Mouse (Mus musculus): ENCODE measurements around the gene Gm45785. TPM values are rescaled to one million over a fixed set of nuclear protein-coding genes. Genes with fewer than 3 reads are reported as not detected.

Gene Gm45785
- polyA plus RNA-seq, 1 experiment from 2014 or later: not detected

GRCm38 (mm10) chr7:140836243-140837115 lies 19.7 kb downstream of the Gm45785 start:
- Histone ChIP-seq H3K36me3 (ENCODE audit: control insufficient read depth, insufficient read depth, low read length) (no peaks in the 10 kb centered on the region), H3K27me3 (ENCODE audit: control insufficient read depth, insufficient read depth, low read depth, low read length) (no peaks in the 10 kb centered on the region), H3K4me2 (ENCODE audit: low read depth, low read length) (no peak overlapping the region), H3K4me1 (replicated peaks; ENCODE audit: control insufficient read depth, insufficient read depth, low read length) (no peaks in the 10 kb centered on the region; the same call in 1 of the 2 replicates), H3K27ac (ENCODE audit: low read length) (no peak overlapping the region), H3K9me3 (ENCODE audit: control insufficient read depth, low read length) (no peaks in the 10 kb centered on the region), H3K4me3 (ENCODE audit: low read length) (no peak overlapping the region), H3K9ac (ENCODE audit: low read length) (no peak overlapping the region)
- 69% methylated on average over 9 of the region's 9 CpGs for WGBS
- no peak for ATAC-seq (ENCODE audit: low read depth)

DNA sequence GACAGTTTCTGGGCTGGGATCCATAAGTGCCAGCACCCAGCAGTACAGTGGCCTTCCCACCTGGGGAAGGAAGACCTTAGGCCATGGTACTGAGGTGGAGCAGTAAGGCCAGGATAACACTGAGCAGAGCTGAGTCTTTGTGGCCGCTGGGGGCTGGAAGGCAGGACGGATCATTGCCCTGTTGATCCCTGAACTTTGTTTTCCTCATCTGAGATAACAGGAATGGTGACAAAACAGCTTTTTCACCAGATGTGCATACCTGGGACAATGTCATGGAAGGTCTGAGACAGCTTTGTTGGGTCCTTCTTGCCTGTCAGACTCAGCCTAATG lies 20.4 kb downstream of the Gm45785 start:
- Histone ChIP-seq H3K36me3 (ENCODE audit: control insufficient read depth, insufficient read depth, low read length) (no peaks in the 10 kb centered on the region), H3K9ac (ENCODE audit: low read length) (no peak overlapping the region; the same call in 1 of the 2 replicates), H3K4me1 (replicated peaks; ENCODE audit: control insufficient read depth, insufficient read depth, low read length) (no peaks in the 10 kb centered on the region), H3K4me3 (ENCODE audit: low read length) (no peak overlapping the region), H3K27me3 (ENCODE audit: control insufficient read depth, insufficient read depth, low read depth, low read length) (no peaks in the 10 kb centered on the region), H3K27ac (ENCODE audit: low read length) (no peak overlapping the region), H3K9me3 (ENCODE audit: control insufficient read depth, low read length) (no peaks in the 10 kb centered on the region), H3K4me2 (ENCODE audit: low read depth, low read length) (peak overlapping the region; percentile 30)
- 0 out of 2 replicates have a peak, but pooled peaks have one; percentile 23 for ATAC-seq (ENCODE audit: low read depth)
- 58% methylated on average over 2 of the region's 2 CpGs for WGBS

DNA sequence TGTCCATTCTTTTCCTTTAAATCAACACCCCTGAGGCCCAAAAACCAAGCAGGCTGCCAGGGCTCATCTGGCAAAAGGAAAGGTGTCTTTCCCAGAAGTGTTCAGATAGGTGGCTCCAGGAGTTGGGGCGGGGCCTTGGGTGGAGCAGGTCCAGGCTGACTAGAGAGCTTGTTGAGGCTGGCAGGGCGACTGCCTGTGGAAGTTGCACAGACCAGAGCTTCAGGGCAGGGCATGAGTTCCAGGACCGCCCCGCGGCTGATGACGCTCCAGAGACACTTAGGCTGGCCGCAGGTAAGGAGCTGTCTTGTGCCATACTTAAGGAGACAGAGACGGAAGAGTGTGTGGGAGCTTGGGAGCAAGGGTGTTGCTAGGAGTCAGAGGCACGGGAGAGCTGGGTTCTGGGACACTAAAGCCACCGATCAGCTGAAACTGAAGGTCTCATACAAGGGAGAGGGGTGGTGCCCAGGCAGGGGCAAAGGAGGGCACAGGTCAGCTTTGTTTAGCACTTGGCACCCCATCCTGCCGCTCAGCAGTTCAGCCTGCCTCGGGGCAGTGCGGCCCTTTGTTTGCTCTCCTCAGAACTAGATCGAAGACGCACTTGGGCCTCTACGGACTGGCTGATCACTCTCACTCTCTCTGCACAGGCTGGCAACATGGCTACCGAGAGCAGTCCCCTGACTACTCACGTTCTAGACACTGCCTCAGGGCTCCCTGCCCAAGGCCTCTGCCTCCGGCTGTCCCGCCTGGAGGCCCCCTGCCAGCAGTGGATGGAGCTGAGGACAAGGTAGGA lies 21.0 kb downstream of the Gm45785 start, which contains the start of gene Urah:
Gene Urah (plus strand): TSS at position 51 of the 790 bp plus-strand sequence.
- Histone ChIP-seq H3K27me3 (ENCODE audit: control insufficient read depth, insufficient read depth, low read depth, low read length) (no peaks in the 10 kb centered on the region), H3K4me1 (replicated peaks; ENCODE audit: control insufficient read depth, insufficient read depth, low read length) (no peaks in the 10 kb centered on the region), H3K9me3 (ENCODE audit: control insufficient read depth, low read length) (no peaks in the 10 kb centered on the region), H3K9ac (ENCODE audit: low read length) (peak within 1 kb of the TSS; percentile 9; the same call in 1 of the 2 replicates), H3K4me3 (ENCODE audit: low read length) (peak within 1 kb of the TSS; percentile 9; the same call in 1 of the 2 replicates), H3K36me3 (ENCODE audit: control insufficient read depth, insufficient read depth, low read length) (no peaks in the 10 kb centered on the region), H3K27ac (ENCODE audit: low read length) (no peak within 1 kb of the TSS), H3K4me2 (ENCODE audit: low read depth, low read length) (peak within 1 kb of the TSS; percentile 30)
- 32% methylated on average over 20 of the region's 20 CpGs for WGBS
- peak; percentile 82 for ATAC-seq (ENCODE audit: low read depth)

- H3K27ac ChIP-seq (ENCODE audit: low read length): no peak overlapping the region
Measured at GRCm38 (mm10) chr7:140833341-140833740, 22.8 kb downstream of the Gm45785 start.

DNA sequence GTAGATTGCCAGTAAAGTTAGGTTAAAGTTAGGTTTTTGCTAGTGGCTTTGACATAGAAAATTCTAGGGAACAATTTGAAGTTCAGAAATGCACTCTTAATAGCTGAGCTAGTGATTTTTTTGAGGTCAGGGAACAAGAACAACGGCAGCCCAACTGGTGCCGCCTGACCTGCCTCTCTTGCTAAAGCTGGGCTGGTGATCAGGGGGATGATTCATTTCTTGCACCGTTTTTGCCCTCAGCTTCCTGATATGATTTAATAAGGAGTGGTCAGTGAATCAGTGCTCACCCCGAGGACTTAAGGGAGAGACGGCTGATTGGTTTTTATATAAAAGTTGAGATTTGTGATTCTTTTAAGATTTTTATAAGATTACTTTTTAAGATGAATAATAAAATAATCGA lies 24.7 kb downstream of the Gm45785 start:
- ATAC-seq (ENCODE audit: low read depth): no peak

More at GRCm38 (mm10) chr7:140833341-140833740, 22.8 kb downstream of the Gm45785 start:
- H3K4me3 ChIP-seq (ENCODE audit: low read length): no peak overlapping the region
- no peak overlapping the region for H3K4me2 ChIP-seq (ENCODE audit: low read depth, low read length)
- no peak overlapping the region for H3K9ac ChIP-seq (ENCODE audit: low read length)
- H3K27me3 ChIP-seq (ENCODE audit: control insufficient read depth, insufficient read depth, low read depth, low read length): no peaks in the 10 kb centered on the region
- ATAC-seq (ENCODE audit: low read depth): no peak
- 79% methylated on average over 4 of the region's 4 CpGs for WGBS
- H3K36me3 ChIP-seq (ENCODE audit: control insufficient read depth, insufficient read depth, low read length): no peaks in the 10 kb centered on the region
- H3K4me1 ChIP-seq (replicated peaks; ENCODE audit: control insufficient read depth, insufficient read depth, low read length): no peaks in the 10 kb centered on the region
- H3K9me3 ChIP-seq (ENCODE audit: control insufficient read depth, low read length): no peaks in the 10 kb centered on the region

DNA sequence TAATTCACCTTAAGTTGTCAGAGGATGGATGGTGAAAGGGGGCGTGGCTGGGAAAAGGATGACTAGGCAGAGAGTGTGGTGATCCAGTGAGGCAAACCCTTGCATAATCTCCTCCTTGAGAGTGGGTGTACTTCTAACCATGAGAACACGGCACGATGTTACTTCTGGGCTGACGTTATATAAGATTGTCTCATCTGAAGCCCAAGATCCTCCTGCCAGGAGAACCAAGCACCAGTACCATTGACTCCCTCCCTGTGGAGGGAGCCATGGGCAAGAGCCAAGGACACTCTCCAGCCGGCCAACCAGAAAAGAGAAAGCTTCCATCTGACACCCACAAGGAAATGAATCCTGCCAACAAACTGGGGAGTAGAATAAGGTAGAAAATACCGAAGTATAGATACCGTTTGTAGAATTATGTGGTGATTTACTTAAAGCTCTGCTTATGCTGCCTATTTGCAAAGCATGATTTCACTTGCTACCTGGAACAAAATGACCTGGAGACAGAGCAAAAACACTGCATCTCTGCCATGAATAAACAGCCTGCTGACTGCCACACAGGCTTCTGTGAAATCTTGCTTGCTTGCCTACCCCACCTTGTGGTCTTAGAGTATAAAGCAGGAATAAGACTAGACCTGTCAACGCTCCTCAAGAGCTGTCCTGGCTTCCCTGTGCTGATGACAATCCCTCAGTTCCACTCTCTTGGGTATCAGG lies 27.8 kb downstream of the Gm45785 start:
- Histone ChIP-seq H3K9me3 (ENCODE audit: control insufficient read depth, low read length) (no peaks in the 10 kb centered on the region), H3K27me3 (ENCODE audit: control insufficient read depth, insufficient read depth, low read depth, low read length) (no peaks in the 10 kb centered on the region), H3K9ac (ENCODE audit: low read length) (no peak overlapping the region), H3K27ac (ENCODE audit: low read length) (no peak overlapping the region), H3K4me1 (replicated peaks; ENCODE audit: control insufficient read depth, insufficient read depth, low read length) (no peaks in the 10 kb centered on the region), H3K4me2 (ENCODE audit: low read depth, low read length) (no peak overlapping the region), H3K4me3 (ENCODE audit: low read length) (no peak overlapping the region), H3K36me3 (ENCODE audit: control insufficient read depth, insufficient read depth, low read length) (no peaks in the 10 kb centered on the region)
- ATAC-seq (ENCODE audit: low read depth): no peak
- WGBS: 18% methylated on average over 8 of the region's 8 CpGs

More for the DNA sequence above, 24.7 kb downstream of the Gm45785 start:
- Histone ChIP-seq H3K9me3 (ENCODE audit: control insufficient read depth, low read length) (no peaks in the 10 kb centered on the region), H3K36me3 (ENCODE audit: control insufficient read depth, insufficient read depth, low read length) (no peaks in the 10 kb centered on the region), H3K27me3 (ENCODE audit: control insufficient read depth, insufficient read depth, low read depth, low read length) (no peaks in the 10 kb centered on the region), H3K9ac (ENCODE audit: low read length) (no peak overlapping the region), H3K4me1 (replicated peaks; ENCODE audit: control insufficient read depth, insufficient read depth, low read length) (no peaks in the 10 kb centered on the region), H3K4me2 (ENCODE audit: low read depth, low read length) (no peak overlapping the region), H3K27ac (ENCODE audit: low read length) (no peak overlapping the region), H3K4me3 (ENCODE audit: low read length) (no peak overlapping the region)
- 54% methylated on average over 6 of the region's 6 CpGs for WGBS

GRCm38 (mm10) chr7:140822731-140823130 lies 33.4 kb downstream of the Gm45785 start:
- no peak overlapping the region for H3K9ac ChIP-seq (ENCODE audit: low read length)
- no peak overlapping the region for H3K4me2 ChIP-seq (ENCODE audit: low read depth, low read length)
- 87% methylated on average over 4 of the region's 4 CpGs for WGBS
- no peaks in the 10 kb centered on the region; the same call in 1 of the 2 replicates for H3K4me1 ChIP-seq (replicated peaks; ENCODE audit: control insufficient read depth, insufficient read depth, low read length)
- no peak overlapping the region for H3K27ac ChIP-seq (ENCODE audit: low read length)
- no peaks in the 10 kb centered on the region for H3K9me3 ChIP-seq (ENCODE audit: control insufficient read depth, low read length)
- no peak for ATAC-seq (ENCODE audit: low read depth)
- no peaks in the 10 kb centered on the region for H3K27me3 ChIP-seq (ENCODE audit: control insufficient read depth, insufficient read depth, low read depth, low read length)
- no peak overlapping the region for H3K4me3 ChIP-seq (ENCODE audit: low read length)
- no peaks in the 10 kb centered on the region for H3K36me3 ChIP-seq (ENCODE audit: control insufficient read depth, insufficient read depth, low read length)

DNA sequence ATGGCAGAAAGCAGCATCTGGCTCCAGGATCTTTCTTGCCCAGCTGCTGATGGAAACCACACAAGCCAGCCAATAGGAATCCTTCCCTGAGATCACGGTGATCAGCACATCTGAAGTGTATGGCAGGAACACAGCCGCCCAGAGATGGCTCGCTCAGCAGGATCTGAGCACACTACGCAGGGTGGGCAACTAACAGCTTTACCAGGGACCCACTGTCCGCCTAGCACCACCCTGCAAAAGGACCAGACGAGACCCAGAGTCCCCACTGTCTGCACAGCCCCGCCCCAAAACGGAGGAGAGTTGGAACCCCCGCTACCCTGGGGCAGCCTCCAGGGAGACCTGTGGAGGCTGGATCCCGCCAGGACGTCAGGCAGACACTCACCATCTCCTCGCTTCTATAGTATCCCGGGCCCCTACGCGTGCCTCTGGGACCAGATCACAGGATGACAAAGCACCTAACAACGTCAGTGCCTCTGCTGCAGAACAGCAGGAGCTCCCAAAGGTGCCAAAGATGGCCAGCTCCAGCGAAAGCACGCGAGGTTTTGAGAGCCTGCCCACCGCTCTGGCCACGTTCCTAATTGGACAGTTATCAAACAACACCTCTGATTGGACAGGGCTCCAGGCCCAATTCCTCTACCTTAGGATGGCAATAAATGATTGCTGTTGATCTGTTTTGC lies 34.3 kb downstream of the Gm45785 start, which contains the start of gene Zfp941:
Gene Zfp941 (minus strand): TSS at position 526 of the 677 bp plus-strand sequence.
- Histone ChIP-seq H3K27ac (ENCODE audit: low read length) (no peak within 1 kb of the TSS), H3K9me3 (ENCODE audit: control insufficient read depth, low read length) (no peaks in the 10 kb centered on the region), H3K27me3 (ENCODE audit: control insufficient read depth, insufficient read depth, low read depth, low read length) (no peaks in the 10 kb centered on the region), H3K4me1 (replicated peaks; ENCODE audit: control insufficient read depth, insufficient read depth, low read length) (no peaks in the 10 kb centered on the region; the same call in 1 of the 2 replicates), H3K9ac (ENCODE audit: low read length) (peak within 1 kb of the TSS; percentile 61), H3K36me3 (ENCODE audit: control insufficient read depth, insufficient read depth, low read length) (no peaks in the 10 kb centered on the region), H3K4me2 (ENCODE audit: low read depth, low read length) (peak within 1 kb of the TSS; percentile 67), H3K4me3 (ENCODE audit: low read length) (peak within 1 kb of the TSS; percentile 45)
- 0 out of 2 replicates have a peak, but pooled peaks have one; percentile 28 for ATAC-seq (ENCODE audit: low read depth)
- 2% methylated on average over 21 of the region's 21 CpGs for WGBS

Measured in lung, embryonic 16.5 days (tissue).